Mouse (Mus musculus): ENCODE measurements at regions not wholly inside any gene's neighbourhood (a gene's known extent, or its start where the extent isn't known, plus 50 kb on each side); places are given as distances from the start of the nearest gene placed in this dataset.

DNA sequence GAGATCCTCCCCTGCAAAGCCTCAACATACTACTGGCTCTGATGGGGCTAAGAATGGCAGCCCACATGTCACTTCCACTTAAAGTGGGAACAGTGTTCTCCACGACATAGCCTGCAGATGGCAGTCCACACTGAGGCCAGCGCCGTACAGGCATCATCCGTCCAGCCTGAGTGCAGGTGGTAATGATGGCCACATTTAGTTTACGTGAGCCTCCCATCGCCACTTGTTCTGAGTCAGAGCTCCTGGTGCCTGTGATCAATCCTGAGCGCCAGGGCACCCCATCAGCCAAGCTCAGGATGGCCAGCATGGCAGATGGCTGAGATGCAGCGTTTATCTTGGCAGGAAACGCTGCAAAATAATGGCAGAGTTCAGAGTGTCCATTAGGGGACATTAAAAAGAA, 159.6 kb downstream of the Adgrd1 start:
- ATAC-seq (ENCODE audit: insufficient read depth): no peak
- no peak for TF ChIP-seq EP300 (IDR thresholded peaks at IDR 0.05; ENCODE audit: low read depth)
- peak; percentile 33 for TF ChIP-seq CTCF (IDR thresholded peaks at IDR 0.05; ENCODE audit: low read depth)
- Histone ChIP-seq H3K9ac (replicated peaks) (no peak overlapping the region), H3K36me3 (replicated peaks; ENCODE audit: control insufficient read depth, insufficient read depth, low read depth) (no peaks in the 10 kb centered on the region), H3K4me1 (replicated peaks; ENCODE audit: control insufficient read depth in 2 of 2, insufficient read depth in 2 of 2, low read length in 1 of 2) (0 out of 4 replicates have a peak, but pooled peaks cover 0 to 2% of the 10 kb centered on the region in 2 experiments), H3K4me3 (ENCODE audit: insufficient read depth in 1 of 2, low read depth in 2 of 2, low read length in 2 of 2) (no peak overlapping the region), H3K27ac (no peak overlapping the region), H3K27me3 (ENCODE audit: control insufficient read depth, insufficient read depth, low read length) (no peaks in the 10 kb centered on the region), H3K4me2 (ENCODE audit: low read depth) (no peak overlapping the region), H3K9me3 (ENCODE audit: control insufficient read depth, low read length) (no peaks in the 10 kb centered on the region)
- DNase-seq (ENCODE audit: low read depth in 3 of 3, low spot score in 3 of 3): no peak
- 63% methylated on average over 9 of the region's 9 CpGs for WGBS (ENCODE audit: insufficient replicate concordance)

DNA sequence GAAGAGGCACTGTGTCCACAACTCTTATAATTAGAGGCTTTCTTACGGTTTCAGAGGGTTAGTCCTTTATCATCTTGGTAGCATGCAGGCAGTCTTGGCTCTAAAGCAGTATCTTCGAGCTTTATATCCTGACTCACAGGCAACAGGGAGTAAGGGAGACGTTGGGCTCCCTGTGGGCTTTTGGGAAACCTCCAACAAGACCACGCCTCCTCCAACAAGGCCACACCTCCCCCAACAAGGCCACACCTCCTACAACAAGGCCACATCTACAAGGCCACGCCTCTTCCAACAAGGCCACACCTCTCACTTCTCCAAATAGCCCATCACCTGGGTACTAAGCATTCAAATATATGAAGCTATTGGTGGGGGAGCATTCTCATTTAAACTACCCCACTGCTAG, 160.7 kb downstream of the Adgrd1 start:
- DNase-seq (ENCODE audit: low read depth in 3 of 3, low spot score in 3 of 3) (no peak), ATAC-seq (ENCODE audit: insufficient read depth) (no peak)
- H3K4me3 ChIP-seq (ENCODE audit: insufficient read depth in 1 of 2, low read depth in 2 of 2, low read length in 2 of 2): no peak overlapping the region
- no peak overlapping the region for H3K4me2 ChIP-seq (ENCODE audit: low read depth)
- peaks cover 0 to 8% of the 10 kb centered on the region in 2 experiments; a peak in 1 of 4 replicates for H3K4me1 ChIP-seq (replicated peaks; ENCODE audit: control insufficient read depth in 2 of 2, insufficient read depth in 2 of 2, low read length in 1 of 2)
- H3K9ac ChIP-seq (replicated peaks): no peak overlapping the region
- no peak overlapping the region for H3K27ac ChIP-seq
- WGBS (ENCODE audit: insufficient replicate concordance): 39% methylated on average over 5 of the region's 5 CpGs
- H3K9me3 ChIP-seq (ENCODE audit: control insufficient read depth, low read length): no peaks in the 10 kb centered on the region
- TF ChIP-seq CTCF (IDR thresholded peaks at IDR 0.05; ENCODE audit: low read depth) (no peak), EP300 (IDR thresholded peaks at IDR 0.05; ENCODE audit: low read depth) (no peak)
- H3K36me3 ChIP-seq (replicated peaks; ENCODE audit: control insufficient read depth, insufficient read depth, low read depth): no peaks in the 10 kb centered on the region
- no peaks in the 10 kb centered on the region for H3K27me3 ChIP-seq (ENCODE audit: control insufficient read depth, insufficient read depth, low read length)

DNA sequence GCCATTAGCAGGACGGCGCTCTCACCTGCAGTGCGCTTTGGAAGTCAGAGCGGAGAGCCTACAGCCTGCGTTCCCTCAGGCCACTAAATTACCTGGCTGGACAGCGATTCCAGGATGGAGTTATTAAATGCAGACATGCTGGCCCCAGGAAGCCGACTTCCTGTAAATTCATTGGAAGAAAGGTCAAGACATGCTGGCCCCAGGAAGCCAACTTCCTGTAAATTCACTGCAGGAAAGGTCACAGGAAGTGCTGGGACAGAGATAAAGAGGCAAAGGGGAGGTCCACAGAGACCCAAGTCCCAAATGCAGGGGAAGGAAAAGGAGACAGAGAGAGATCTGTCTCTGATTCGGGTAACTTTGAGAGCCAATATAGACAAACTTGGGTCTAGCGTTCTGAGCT, 164.1 kb downstream of the Adgrd1 start:
- WGBS (ENCODE audit: insufficient replicate concordance): 25% methylated on average over 9 of the region's 9 CpGs
- H3K36me3 ChIP-seq (replicated peaks; ENCODE audit: control insufficient read depth, insufficient read depth, low read depth): no peaks in the 10 kb centered on the region
- no peak overlapping the region for H3K4me2 ChIP-seq (ENCODE audit: low read depth)
- ATAC-seq (ENCODE audit: insufficient read depth) (no peak), DNase-seq (ENCODE audit: low read depth in 3 of 3, low spot score in 3 of 3) (no peak)
- TF ChIP-seq EP300 (IDR thresholded peaks at IDR 0.05; ENCODE audit: low read depth): no peak
- TF ChIP-seq CTCF (IDR thresholded peaks at IDR 0.05; ENCODE audit: low read depth): no peak
- H3K9ac ChIP-seq (replicated peaks): no peak overlapping the region
- no peak overlapping the region for H3K4me3 ChIP-seq (ENCODE audit: insufficient read depth in 1 of 2, low read depth in 2 of 2, low read length in 2 of 2)
- peaks cover 0 to 8% of the 10 kb centered on the region in 2 experiments; a peak in 1 of 4 replicates for H3K4me1 ChIP-seq (replicated peaks; ENCODE audit: control insufficient read depth in 2 of 2, insufficient read depth in 2 of 2, low read length in 1 of 2)
- H3K9me3 ChIP-seq (ENCODE audit: control insufficient read depth, low read length): no peaks in the 10 kb centered on the region
- no peak overlapping the region for H3K27ac ChIP-seq
- H3K27me3 ChIP-seq (ENCODE audit: control insufficient read depth, insufficient read depth, low read length): no peaks in the 10 kb centered on the region

GRCm38 (mm10) chr5:129263118-129263517, 166.6 kb downstream of the Adgrd1 start:
- no peak for TF ChIP-seq EP300 (IDR thresholded peaks at IDR 0.05; ENCODE audit: low read depth)
- no peak for TF ChIP-seq CTCF (IDR thresholded peaks at IDR 0.05; ENCODE audit: low read depth)
- H3K4me1 ChIP-seq (replicated peaks; ENCODE audit: control insufficient read depth in 2 of 2, insufficient read depth in 2 of 2, low read length in 1 of 2): peaks cover 0 to 8% of the 10 kb centered on the region in 2 experiments; a peak in 1 of 4 replicates
- no peak overlapping the region for H3K27ac ChIP-seq
- no peaks in the 10 kb centered on the region for H3K27me3 ChIP-seq (ENCODE audit: control insufficient read depth, insufficient read depth, low read length)
- 58% methylated on average over 9 of the region's 9 CpGs for WGBS (ENCODE audit: insufficient replicate concordance)
- H3K4me2 ChIP-seq (ENCODE audit: low read depth): no peak overlapping the region
- ATAC-seq (ENCODE audit: insufficient read depth) (no peak), DNase-seq (ENCODE audit: low read depth in 3 of 3, low spot score in 3 of 3) (no peak)
- no peak overlapping the region for H3K4me3 ChIP-seq (ENCODE audit: insufficient read depth in 1 of 2, low read depth in 2 of 2, low read length in 2 of 2)
- H3K9me3 ChIP-seq (ENCODE audit: control insufficient read depth, low read length): no peaks in the 10 kb centered on the region
- no peaks in the 10 kb centered on the region for H3K36me3 ChIP-seq (replicated peaks; ENCODE audit: control insufficient read depth, insufficient read depth, low read depth)
- H3K9ac ChIP-seq (replicated peaks): no peak overlapping the region

DNA sequence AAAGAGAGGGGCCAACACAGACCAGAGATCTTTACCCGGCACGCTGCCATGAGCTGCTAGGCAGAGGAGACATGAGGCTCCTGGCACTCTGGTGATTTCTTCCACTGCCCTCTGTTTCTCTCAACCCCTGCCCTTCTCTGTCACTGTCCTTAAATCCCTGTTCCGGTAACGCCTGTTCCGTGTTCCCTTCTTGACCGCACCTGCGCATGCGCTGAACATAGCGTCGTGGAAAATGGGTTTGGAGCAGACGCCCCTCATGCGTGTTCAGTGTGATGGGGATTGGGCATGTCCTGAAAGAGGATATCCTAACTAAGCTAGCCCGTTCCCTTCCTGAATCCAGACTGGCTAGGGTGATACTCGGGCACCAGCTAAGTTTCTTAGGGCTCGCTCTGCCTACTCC, 167.8 kb downstream of the Adgrd1 start:
- ATAC-seq (ENCODE audit: insufficient read depth): no peak

More for the DNA sequence above, 167.8 kb downstream of the Adgrd1 start:
- Histone ChIP-seq H3K27me3 (ENCODE audit: control insufficient read depth, insufficient read depth, low read length) (no peaks in the 10 kb centered on the region), H3K27ac (no peak overlapping the region), H3K9me3 (ENCODE audit: control insufficient read depth, low read length) (no peaks in the 10 kb centered on the region), H3K36me3 (replicated peaks; ENCODE audit: control insufficient read depth, insufficient read depth, low read depth) (no peaks in the 10 kb centered on the region), H3K9ac (replicated peaks) (no peak overlapping the region), H3K4me2 (ENCODE audit: low read depth) (no peak overlapping the region), H3K4me3 (ENCODE audit: insufficient read depth in 1 of 2, low read depth in 2 of 2, low read length in 2 of 2) (no peak overlapping the region), H3K4me1 (replicated peaks; ENCODE audit: control insufficient read depth in 2 of 2, insufficient read depth in 2 of 2, low read length in 1 of 2) (peaks cover 0 to 8% of the 10 kb centered on the region in 2 experiments; a peak in 1 of 4 replicates)
- 78% methylated on average over 15 of the region's 15 CpGs for WGBS (ENCODE audit: insufficient replicate concordance)
- TF ChIP-seq EP300 (IDR thresholded peaks at IDR 0.05; ENCODE audit: low read depth): no peak
- no peak for TF ChIP-seq CTCF (IDR thresholded peaks at IDR 0.05; ENCODE audit: low read depth)
- DNase-seq (ENCODE audit: low read depth in 3 of 3, low spot score in 3 of 3): no peak

All from liver, embryonic 14.5 days (tissue).